Mouse (Mus musculus): Measurements from ENCODE around the gene Gabpb1. TPM values are rescaled to one million over a fixed set of nuclear protein-coding genes. Genes with fewer than 3 reads are reported as not detected.

The Gabpb1 gene
- polyA plus RNA-seq, 1 experiment from 2014 or later, result 58.6 TPM

- no peak for ATAC-seq (ENCODE audit: low read depth)
- H3K4me1 ChIP-seq (replicated peaks; ENCODE audit: control insufficient read depth, insufficient read depth, low read length), result no peaks in the 10 kb centered on the region
- no peak overlapping the region for H3K9ac ChIP-seq (ENCODE audit: low read length)
- H3K27ac ChIP-seq (ENCODE audit: low read length), result no peak overlapping the region
- WGBS, result 77% methylated on average over 4 of the region's 4 CpGs
- no peaks in the 10 kb centered on the region for H3K27me3 ChIP-seq (ENCODE audit: control insufficient read depth, insufficient read depth, low read depth, low read length)
- no peak overlapping the region for H3K4me2 ChIP-seq (ENCODE audit: low read depth, low read length)
- peaks cover 29% of the 10 kb centered on the region for H3K36me3 ChIP-seq (ENCODE audit: control insufficient read depth, insufficient read depth, low read length)
- H3K4me3 ChIP-seq (ENCODE audit: low read length), result no peak overlapping the region
- H3K9me3 ChIP-seq (ENCODE audit: control insufficient read depth, low read length), result no peaks in the 10 kb centered on the region
Observed at GRCm38 (mm10) chr2:126652929-126653328, 23.2 kb downstream of the Gabpb1 start.

GRCm38 (mm10) chr2:126647762-126648161, 28.4 kb downstream of the Gabpb1 start:
- H3K4me3 ChIP-seq (ENCODE audit: low read length), result no peak overlapping the region
- no peaks in the 10 kb centered on the region for H3K4me1 ChIP-seq (replicated peaks; ENCODE audit: control insufficient read depth, insufficient read depth, low read length)
- H3K27me3 ChIP-seq (ENCODE audit: control insufficient read depth, insufficient read depth, low read depth, low read length), result no peaks in the 10 kb centered on the region
- ATAC-seq (ENCODE audit: low read depth), result no peak
- WGBS, result 78% methylated on average over 3 of the region's 3 CpGs
- H3K27ac ChIP-seq (ENCODE audit: low read length), result no peak overlapping the region
- no peak overlapping the region for H3K4me2 ChIP-seq (ENCODE audit: low read depth, low read length)
- H3K9ac ChIP-seq (ENCODE audit: low read length), result no peak overlapping the region
- no peaks in the 10 kb centered on the region for H3K9me3 ChIP-seq (ENCODE audit: control insufficient read depth, low read length)
- peaks cover 44% of the 10 kb centered on the region for H3K36me3 ChIP-seq (ENCODE audit: control insufficient read depth, insufficient read depth, low read length)

- Histone ChIP-seq H3K27ac (ENCODE audit: low read length) (no peak overlapping the region), H3K9ac (ENCODE audit: low read length) (no peak overlapping the region), H3K9me3 (ENCODE audit: control insufficient read depth, low read length) (no peaks in the 10 kb centered on the region), H3K4me3 (ENCODE audit: low read length) (no peak overlapping the region), H3K36me3 (ENCODE audit: control insufficient read depth, insufficient read depth, low read length) (peaks cover 37% of the 10 kb centered on the region), H3K4me2 (ENCODE audit: low read depth, low read length) (no peak overlapping the region), H3K27me3 (ENCODE audit: control insufficient read depth, insufficient read depth, low read depth, low read length) (no peaks in the 10 kb centered on the region), H3K4me1 (replicated peaks; ENCODE audit: control insufficient read depth, insufficient read depth, low read length) (no peaks in the 10 kb centered on the region)
- no peak for ATAC-seq (ENCODE audit: low read depth)
- 85% methylated on average over 5 of the region's 5 CpGs for WGBS
Observed at GRCm38 (mm10) chr2:126646461-126646860, 29.7 kb downstream of the Gabpb1 start.

- H3K27ac ChIP-seq (ENCODE audit: low read length), result no peak overlapping the region
- H3K4me3 ChIP-seq (ENCODE audit: low read length), result no peak overlapping the region
- H3K4me1 ChIP-seq (replicated peaks; ENCODE audit: control insufficient read depth, insufficient read depth, low read length), result no peaks in the 10 kb centered on the region
- no peak overlapping the region for H3K4me2 ChIP-seq (ENCODE audit: low read depth, low read length)
- no peak for ATAC-seq (ENCODE audit: low read depth)
- no peaks in the 10 kb centered on the region for H3K27me3 ChIP-seq (ENCODE audit: control insufficient read depth, insufficient read depth, low read depth, low read length)
- peaks cover 35% of the 10 kb centered on the region for H3K36me3 ChIP-seq (ENCODE audit: control insufficient read depth, insufficient read depth, low read length)
- 94% methylated on average over 1 of the region's 1 CpGs for WGBS
- H3K9me3 ChIP-seq (ENCODE audit: control insufficient read depth, low read length), result no peaks in the 10 kb centered on the region
- H3K9ac ChIP-seq (ENCODE audit: low read length), result no peak overlapping the region
Observed at GRCm38 (mm10) chr2:126644768-126645167, 31.4 kb downstream of the Gabpb1 start.

GRCm38 (mm10) chr2:126640298-126640697, 35.8 kb downstream of the Gabpb1 start:
- H3K27me3 ChIP-seq (ENCODE audit: control insufficient read depth, insufficient read depth, low read depth, low read length), result no peaks in the 10 kb centered on the region
- no peak overlapping the region for H3K4me3 ChIP-seq (ENCODE audit: low read length)
- WGBS, result 89% methylated on average over 2 of the region's 2 CpGs
- no peak overlapping the region for H3K4me2 ChIP-seq (ENCODE audit: low read depth, low read length)
- H3K4me1 ChIP-seq (replicated peaks; ENCODE audit: control insufficient read depth, insufficient read depth, low read length), result no peaks in the 10 kb centered on the region
- H3K27ac ChIP-seq (ENCODE audit: low read length), result no peak overlapping the region
- peaks cover 26% of the 10 kb centered on the region for H3K36me3 ChIP-seq (ENCODE audit: control insufficient read depth, insufficient read depth, low read length)
- no peak overlapping the region for H3K9ac ChIP-seq (ENCODE audit: low read length)
- H3K9me3 ChIP-seq (ENCODE audit: control insufficient read depth, low read length), result no peaks in the 10 kb centered on the region
- no peak for ATAC-seq (ENCODE audit: low read depth)

- Histone ChIP-seq H3K4me1 (replicated peaks; ENCODE audit: control insufficient read depth, insufficient read depth, low read length) (no peaks in the 10 kb centered on the region), H3K27me3 (ENCODE audit: control insufficient read depth, insufficient read depth, low read depth, low read length) (no peaks in the 10 kb centered on the region), H3K4me3 (ENCODE audit: low read length) (no peak overlapping the region), H3K9me3 (ENCODE audit: control insufficient read depth, low read length) (no peaks in the 10 kb centered on the region), H3K27ac (ENCODE audit: low read length) (no peak overlapping the region), H3K36me3 (ENCODE audit: control insufficient read depth, insufficient read depth, low read length) (peaks cover 20% of the 10 kb centered on the region), H3K4me2 (ENCODE audit: low read depth, low read length) (no peak overlapping the region), H3K9ac (ENCODE audit: low read length) (no peak overlapping the region)
- 63% methylated on average over 12 of the region's 12 CpGs for WGBS
- no peak for ATAC-seq (ENCODE audit: low read depth)
Observed at GRCm38 (mm10) chr2:126635939-126636823, 40.0 kb downstream of the Gabpb1 start.

- no peak overlapping the region for H3K4me3 ChIP-seq (ENCODE audit: low read length)
Observed at GRCm38 (mm10) chr2:126633165-126633564, 43.0 kb downstream of the Gabpb1 start.

GRCm38 (mm10) chr2:126628455-126628995, 47.6 kb downstream of the Gabpb1 start:
- Histone ChIP-seq H3K4me3 (ENCODE audit: low read length) (no peak overlapping the region), H3K36me3 (ENCODE audit: control insufficient read depth, insufficient read depth, low read length) (peaks cover 10% of the 10 kb centered on the region), H3K27ac (ENCODE audit: low read length) (no peak overlapping the region), H3K9me3 (ENCODE audit: control insufficient read depth, low read length) (no peaks in the 10 kb centered on the region), H3K9ac (ENCODE audit: low read length) (no peak overlapping the region), H3K27me3 (ENCODE audit: control insufficient read depth, insufficient read depth, low read depth, low read length) (no peaks in the 10 kb centered on the region), H3K4me1 (replicated peaks; ENCODE audit: control insufficient read depth, insufficient read depth, low read length) (no peaks in the 10 kb centered on the region), H3K4me2 (ENCODE audit: low read depth, low read length) (no peak overlapping the region)
- ATAC-seq (ENCODE audit: low read depth), result no peak
- WGBS, result 76% methylated on average over 9 of the region's 9 CpGs

More at GRCm38 (mm10) chr2:126633165-126633564, 43.0 kb downstream of the Gabpb1 start:
- WGBS, result 80% methylated on average over 2 of the region's 2 CpGs
- Histone ChIP-seq H3K27ac (ENCODE audit: low read length) (no peak overlapping the region), H3K4me2 (ENCODE audit: low read depth, low read length) (no peak overlapping the region), H3K27me3 (ENCODE audit: control insufficient read depth, insufficient read depth, low read depth, low read length) (no peaks in the 10 kb centered on the region), H3K9me3 (ENCODE audit: control insufficient read depth, low read length) (no peaks in the 10 kb centered on the region), H3K4me1 (replicated peaks; ENCODE audit: control insufficient read depth, insufficient read depth, low read length) (no peaks in the 10 kb centered on the region), H3K9ac (ENCODE audit: low read length) (no peak overlapping the region), H3K36me3 (ENCODE audit: control insufficient read depth, insufficient read depth, low read length) (peaks cover 13% of the 10 kb centered on the region)
- no peak for ATAC-seq (ENCODE audit: low read depth)

GRCm38 (mm10) chr2:126623138-126623537, 53.0 kb downstream of the Gabpb1 start:
- no peaks in the 10 kb centered on the region for H3K27me3 ChIP-seq (ENCODE audit: control insufficient read depth, insufficient read depth, low read depth, low read length)
- no peak overlapping the region for H3K9ac ChIP-seq (ENCODE audit: low read length)
- H3K9me3 ChIP-seq (ENCODE audit: control insufficient read depth, low read length), result no peaks in the 10 kb centered on the region
- no peaks in the 10 kb centered on the region for H3K4me1 ChIP-seq (replicated peaks; ENCODE audit: control insufficient read depth, insufficient read depth, low read length)
- H3K36me3 ChIP-seq (ENCODE audit: control insufficient read depth, insufficient read depth, low read length), result no peaks in the 10 kb centered on the region
- no peak for ATAC-seq (ENCODE audit: low read depth)
- H3K4me3 ChIP-seq (ENCODE audit: low read length), result no peak overlapping the region
- no peak overlapping the region for H3K27ac ChIP-seq (ENCODE audit: low read length)
- no peak overlapping the region for H3K4me2 ChIP-seq (ENCODE audit: low read depth, low read length)
